Mouse (Mus musculus) hindbrain, postnatal 0 days (tissue): ENCODE measurements at regions not wholly inside any gene's neighbourhood (a gene's known extent, or its start where the extent isn't known, plus 50 kb on each side); places are given as distances from the start of the nearest gene placed in this dataset.

Experiments
- ATAC-seq: fragments of 200-750 bp; cut with Nextera tagmentation; 2 replicates; pipeline ENCODE4 v1.8.0; 2017; ENCODE audit warnings: mild to moderate bottlenecking, moderate TSS enrichment, moderate library complexity
- DNase-seq: peaks from one replicate; pipeline ENCODE4 v3.0.0-alpha.2; 2015; ENCODE audit warnings: low spot score
- H3K27ac ChIP-seq: fragments of 300-500 bp; sonication (generic); 2 replicates; pipeline ENCODE4 v1.5.1; 2014; ENCODE audit warnings: mild to moderate bottlenecking
- H3K27me3 ChIP-seq: fragments of 300-500 bp; sonication (generic); 2 replicates; pipeline ENCODE4 v1.6.1; 2014; ENCODE audit warnings: low read length, mixed read lengths; ENCODE audit not compliant: insufficient read depth
- H3K36me3 ChIP-seq: fragments of 300-500 bp; sonication (generic); 2 replicates; pipeline ENCODE4 v1.6.1; 2014; ENCODE audit warnings: low read length, mixed read lengths; ENCODE audit not compliant: insufficient read depth
- H3K4me1 ChIP-seq: fragments of 300-500 bp; sonication (generic); 2 replicates; pipeline ENCODE4 v1.6.1; 2014; ENCODE audit warnings: antibody characterized with exemption, low read length, mixed read lengths; ENCODE audit not compliant: insufficient read depth
- H3K4me2 ChIP-seq: fragments of 300-500 bp; sonication (generic); 2 replicates; pipeline ENCODE4 v1.6.1; 2014; ENCODE audit warnings: low read depth, mild to moderate bottlenecking, low read length, moderate library complexity, mixed read lengths
- H3K4me3 ChIP-seq: fragments of 300-500 bp; sonication (generic); 2 replicates; pipeline ENCODE4 v1.5.1; 2014; ENCODE audit warnings: low read length
- H3K9ac ChIP-seq: fragments of 300-500 bp; sonication (generic); replicated peaks from 2 replicates; pipeline ENCODE4 v1.6.1; 2014; ENCODE audit warnings: mild to moderate bottlenecking, low read length, moderate library complexity, mixed read lengths
- H3K9me3 ChIP-seq: fragments of 300-500 bp; sonication (generic); 2 replicates; pipeline ENCODE4 v1.6.1; 2016; ENCODE audit warnings: low read length, mixed read lengths
- CTCF ChIP-seq: IDR thresholded peaks from 2 replicates; pipeline ENCODE4 v1.5.1; 2016; ENCODE audit warnings: antibody characterized with exemption, control low read depth, low read depth
- WGBS: fragments of 180-500 bp; shearing (Covaris S2); extraction: QIAGEN DNeasy Blood & Tissue Kit; methylation state at CpG from one replicate; pipeline ENCODE4 v1.1.7; 2014; 5-methylcytosine and 5-hydroxymethylcytosine counted together

DNA sequence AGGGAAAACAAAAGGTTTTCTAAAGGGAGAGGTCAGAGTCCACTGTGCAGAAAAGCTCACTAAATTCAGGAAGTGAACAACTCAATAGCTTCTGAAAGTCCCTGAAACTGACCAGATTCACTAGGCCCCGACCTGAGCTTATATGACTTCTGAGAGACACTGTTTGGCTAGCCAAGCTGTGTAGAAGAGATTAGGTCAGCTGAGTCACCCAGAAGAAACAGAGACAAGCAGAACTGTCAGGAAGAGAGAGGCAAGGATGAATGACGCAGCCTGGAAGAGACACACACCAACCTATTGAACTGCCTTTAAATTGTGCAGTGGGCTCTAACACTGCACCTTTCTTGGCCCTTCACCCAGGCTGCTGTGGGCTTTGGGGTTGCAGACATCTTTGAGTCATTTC, 230.4 kb downstream of the Gm21750 start:
- Histone ChIP-seq H3K9me3 (no peaks in the 10 kb centered on the region), H3K4me2 (no peak overlapping the region)
- DNase-seq: no peak

DNA sequence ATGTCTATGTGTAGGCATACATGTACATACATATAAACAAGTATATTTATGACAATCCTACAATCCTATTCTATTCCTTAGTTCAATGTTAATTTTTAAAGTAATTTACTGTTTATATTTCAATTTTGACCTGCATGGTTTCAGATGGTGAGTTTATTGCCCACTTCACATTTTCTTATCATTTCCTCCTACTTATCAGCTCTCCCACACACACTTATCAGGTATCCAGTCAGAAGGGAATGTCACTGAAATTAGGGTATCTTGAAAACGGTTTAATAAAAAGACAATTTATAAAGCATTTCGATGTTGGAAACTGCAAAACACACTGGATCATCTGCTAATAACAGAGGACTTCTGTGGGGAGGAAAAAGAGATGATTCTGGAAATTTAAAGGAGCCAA, 233.8 kb downstream of the Gm21750 start:
- Histone ChIP-seq H3K4me3 (no peak overlapping the region), H3K36me3 (no peaks in the 10 kb centered on the region), H3K4me2 (no peak overlapping the region), H3K4me1 (no peaks in the 10 kb centered on the region), H3K9me3 (no peaks in the 10 kb centered on the region), H3K9ac (no peak overlapping the region), H3K27ac (no peak overlapping the region), H3K27me3 (no peaks in the 10 kb centered on the region)
- TF ChIP-seq CTCF: no peak
- no peak for DNase-seq
- no peak for ATAC-seq
- WGBS: 70% methylated on average over 2 of the region's 2 CpGs

More for the DNA sequence above, 230.4 kb downstream of the Gm21750 start:
- Histone ChIP-seq H3K4me3 (no peak overlapping the region), H3K27ac (no peak overlapping the region), H3K4me1 (no peaks in the 10 kb centered on the region), H3K9ac (no peak overlapping the region), H3K27me3 (no peaks in the 10 kb centered on the region), H3K36me3 (no peaks in the 10 kb centered on the region)
- ATAC-seq: no peak
- 85% methylated on average over 2 of the region's 2 CpGs for WGBS
- no peak for TF ChIP-seq CTCF

DNA sequence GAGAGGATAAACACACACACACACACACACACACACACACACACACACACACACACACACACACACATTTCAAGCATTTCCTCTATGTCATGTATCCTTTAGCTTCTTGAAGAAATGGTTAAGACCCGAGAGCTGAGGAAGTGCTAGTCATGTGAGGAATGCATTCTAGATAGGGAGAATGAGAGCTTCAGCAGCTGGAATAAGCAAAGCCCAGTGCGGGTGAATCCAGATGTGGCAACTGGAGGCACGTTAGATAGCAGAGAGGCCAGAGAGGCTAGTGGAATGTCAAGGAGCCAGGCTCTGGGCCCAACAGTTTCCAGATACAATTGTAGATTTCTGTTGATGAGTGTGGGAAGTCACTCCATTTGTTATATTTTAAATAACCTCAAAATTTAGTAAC, 234.2 kb downstream of the Gm21750 start:
- Histone ChIP-seq H3K36me3 (no peaks in the 10 kb centered on the region), H3K4me3 (no peak overlapping the region), H3K4me2 (no peak overlapping the region), H3K9ac (no peak overlapping the region), H3K27ac (no peak overlapping the region), H3K9me3 (no peaks in the 10 kb centered on the region), H3K4me1 (no peaks in the 10 kb centered on the region), H3K27me3 (no peaks in the 10 kb centered on the region)
- no peak for ATAC-seq
- no peak for DNase-seq
- TF ChIP-seq CTCF: no peak
- WGBS: 87% methylated on average over 3 of the region's 3 CpGs

DNA sequence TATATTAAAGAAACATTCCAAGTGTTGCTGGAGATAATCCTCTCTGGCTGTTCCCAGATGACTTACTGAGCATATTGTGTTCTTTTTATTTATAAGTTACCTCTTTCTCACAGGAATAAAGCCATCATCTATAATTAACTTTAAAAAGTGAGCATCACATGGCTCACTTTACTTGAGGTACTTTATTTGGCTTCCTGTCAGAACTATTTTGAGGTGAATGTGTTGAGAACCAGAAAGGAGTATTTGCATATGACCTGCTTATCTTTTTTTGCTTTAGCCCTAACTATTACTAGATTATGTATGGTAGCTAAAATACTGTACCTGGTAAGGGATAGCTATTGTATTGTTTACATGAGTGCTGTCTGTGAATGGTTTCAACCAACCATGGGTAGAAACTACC, 238.1 kb downstream of the Gm21750 start:
- H3K9ac ChIP-seq: no peak overlapping the region
- no peak overlapping the region for H3K4me3 ChIP-seq
- H3K27ac ChIP-seq: no peak overlapping the region
- no peak overlapping the region for H3K4me2 ChIP-seq
- no peaks in the 10 kb centered on the region for H3K27me3 ChIP-seq
- H3K9me3 ChIP-seq: no peaks in the 10 kb centered on the region
- ATAC-seq (no peak), DNase-seq (no peak)
- no peaks in the 10 kb centered on the region for H3K36me3 ChIP-seq
- TF ChIP-seq CTCF: no peak
- no peaks in the 10 kb centered on the region for H3K4me1 ChIP-seq

DNA sequence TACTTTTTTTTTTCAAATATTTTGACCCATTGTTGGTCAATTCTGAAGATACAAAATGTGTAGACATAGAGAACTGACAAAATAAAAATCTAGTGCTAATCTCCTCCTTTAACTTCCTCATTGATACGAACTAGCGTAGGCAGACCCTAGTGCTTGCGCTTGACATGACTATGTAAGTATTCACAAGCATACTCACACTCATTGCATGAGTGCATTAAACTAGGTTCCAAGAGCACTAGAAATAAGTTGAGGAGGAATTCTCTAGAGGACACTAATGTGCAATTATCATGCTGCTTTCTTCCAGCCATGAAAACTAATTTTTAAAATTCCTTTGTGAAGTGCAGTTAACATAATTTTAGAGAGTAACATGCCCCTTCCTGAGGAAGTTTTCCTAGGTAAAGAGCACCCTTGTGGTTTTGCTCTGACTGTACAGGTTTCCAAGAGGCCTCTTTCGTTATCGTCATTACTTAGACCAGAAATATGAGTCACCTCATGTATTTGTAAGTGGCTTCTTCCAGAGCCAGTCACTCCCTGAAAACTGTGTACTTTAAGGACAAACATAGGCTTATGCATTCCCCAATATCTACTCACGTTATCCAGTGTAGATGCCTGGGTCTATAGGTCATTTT, 241.2 kb downstream of the Gm21750 start:
- no peak overlapping the region for H3K4me3 ChIP-seq
- no peak overlapping the region for H3K4me2 ChIP-seq
- no peaks in the 10 kb centered on the region for H3K4me1 ChIP-seq
- H3K27me3 ChIP-seq: no peaks in the 10 kb centered on the region
- WGBS: 90% methylated on average over 6 of the region's 6 CpGs
- H3K9me3 ChIP-seq: no peaks in the 10 kb centered on the region
- H3K27ac ChIP-seq: no peak overlapping the region
- DNase-seq (no peak), ATAC-seq (no peak)
- H3K9ac ChIP-seq: no peak overlapping the region
- H3K36me3 ChIP-seq: no peaks in the 10 kb centered on the region
- no peak for TF ChIP-seq CTCF

DNA sequence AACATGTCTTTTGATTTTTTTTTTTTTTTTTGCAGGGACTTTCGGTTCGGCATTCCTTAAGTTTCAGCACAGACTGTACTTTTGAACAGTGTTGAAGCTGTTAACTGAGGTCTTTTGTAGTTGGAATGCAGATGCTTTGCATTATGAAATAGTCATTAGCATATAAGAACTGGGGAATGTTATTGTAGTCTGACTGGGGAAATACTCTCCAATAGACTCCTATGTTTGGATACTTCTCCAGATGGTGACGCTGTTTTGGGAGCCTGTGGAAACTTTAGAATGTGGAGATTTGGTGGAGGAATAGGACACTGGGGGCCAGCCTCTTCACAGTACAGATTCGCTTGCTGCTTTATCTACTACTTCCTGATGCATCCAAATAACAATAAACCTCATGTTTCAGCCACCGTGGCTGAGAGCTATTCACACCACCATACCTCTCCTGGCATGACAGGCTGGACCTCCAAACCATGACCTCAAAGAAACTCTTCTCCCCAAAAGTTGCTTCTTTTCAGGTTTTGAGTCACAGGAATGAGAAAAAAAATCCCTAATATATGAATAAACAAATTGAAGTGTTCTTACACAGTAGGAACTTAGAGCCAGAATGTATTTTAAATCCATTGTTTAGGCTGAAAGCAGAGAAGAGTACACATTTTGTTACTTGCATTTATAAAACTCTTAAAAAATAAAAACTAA, 252.9 kb downstream of the Gm21750 start:
- H3K9ac ChIP-seq: no peak overlapping the region
- H3K27ac ChIP-seq: no peak overlapping the region
- TF ChIP-seq CTCF: no peak
- H3K9me3 ChIP-seq: no peaks in the 10 kb centered on the region
- no peak overlapping the region for H3K4me3 ChIP-seq
- H3K4me1 ChIP-seq: no peaks in the 10 kb centered on the region
- WGBS: 67% methylated on average over 5 of the region's 5 CpGs
- DNase-seq (no peak), ATAC-seq (no peak)
- H3K36me3 ChIP-seq: no peaks in the 10 kb centered on the region
- no peaks in the 10 kb centered on the region for H3K27me3 ChIP-seq
- H3K4me2 ChIP-seq: no peak overlapping the region

DNA sequence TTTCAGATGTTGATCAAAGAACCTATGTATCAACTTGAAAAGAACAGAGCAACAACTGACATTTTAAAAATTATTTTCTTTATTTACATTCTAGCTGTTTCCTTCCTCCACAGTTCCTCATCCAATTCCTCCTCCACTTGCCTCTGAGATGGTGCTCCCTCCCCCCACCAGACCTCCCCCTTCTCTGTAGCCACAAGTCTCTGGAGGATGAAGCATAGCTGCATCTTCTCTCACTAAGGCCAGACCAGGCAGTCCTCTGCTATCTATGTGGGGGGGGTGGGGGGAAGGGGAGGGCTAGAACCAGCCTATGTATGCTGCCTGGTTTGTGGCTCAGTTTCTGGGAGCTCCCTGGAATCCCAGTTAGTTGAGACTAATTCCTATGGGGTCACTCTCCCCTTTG, 255.0 kb downstream of the Gm21750 start:
- H3K27me3 ChIP-seq: no peaks in the 10 kb centered on the region
- no peak overlapping the region for H3K4me2 ChIP-seq
- no peak overlapping the region for H3K9ac ChIP-seq
- H3K9me3 ChIP-seq: no peaks in the 10 kb centered on the region
- H3K4me1 ChIP-seq: no peaks in the 10 kb centered on the region
- H3K36me3 ChIP-seq: no peaks in the 10 kb centered on the region
- ATAC-seq: no peak
- no peak overlapping the region for H3K27ac ChIP-seq
- TF ChIP-seq CTCF: no peak
- no peak overlapping the region for H3K4me3 ChIP-seq
- no peak for DNase-seq
